8 mouse cellular contexts compared by ENCODE assay signal in genomic region chr1:181352043-181352366, GRCm38 (mm10). TPM values are rescaled to one million over a fixed set of nuclear protein-coding genes. Genes with fewer than 3 reads are reported as not detected.
DNase-seq lines count a peak whose midpoint lies in the region; ATAC-seq and TF ChIP-seq lines count a peak whose summit lies in the region.

No protein-coding gene starts in this region.

- peak overlapping the region; percentile 47 for H3K4me3 ChIP-seq in kidney, embryonic 14.5 days (ENCODE audit: low read length)
- H3K4me3 ChIP-seq in cortical plate, adult 2 months (ENCODE audit: insufficient read depth, low read length): peak overlapping the region; percentile 76
- peak overlapping the region; percentile 58 for H3K4me3 ChIP-seq in hindbrain, embryonic 12.5 days
- H3K4me3 ChIP-seq in midbrain, embryonic 12.5 days: peak overlapping the region; percentile 63

- no peaks in the 10 kb centered on the region for H3K36me3 ChIP-seq in kidney, embryonic 14.5 days (ENCODE audit: control insufficient read depth, insufficient read depth, low read length)
- no peaks in the 10 kb centered on the region for H3K36me3 ChIP-seq in hindbrain, embryonic 12.5 days
- no peaks in the 10 kb centered on the region for H3K36me3 ChIP-seq in midbrain, embryonic 12.5 days

- peaks cover 16% of the 10 kb centered on the region; the same call in 1 of the 2 replicates for H3K4me1 ChIP-seq in kidney, embryonic 14.5 days (ENCODE audit: control insufficient read depth, insufficient read depth, low read length)
- no peaks in the 10 kb centered on the region for H3K4me1 ChIP-seq in cortical plate, adult 2 months (ENCODE audit: control insufficient read depth, insufficient read depth, low read length)
- H3K4me1 ChIP-seq in hindbrain, embryonic 12.5 days: peaks cover 19% of the 10 kb centered on the region
- peaks cover 20% of the 10 kb centered on the region for H3K4me1 ChIP-seq in midbrain, embryonic 12.5 days

- H3K9ac ChIP-seq in kidney, embryonic 14.5 days (ENCODE audit: low read depth, low read length): peak overlapping the region; percentile 46
- H3K9ac ChIP-seq in hindbrain, embryonic 12.5 days: peak overlapping the region; percentile 62
- peak overlapping the region; percentile 64 for H3K9ac ChIP-seq in midbrain, embryonic 12.5 days (replicated peaks)

- TF ChIP-seq CTCF in cortical plate, adult 2 months (IDR thresholded peaks at IDR 0.05; ENCODE audit: extremely low read depth, insufficient read depth, low read length): no peak

- ATAC-seq in kidney, embryonic 14.5 days (ENCODE audit: low FRiP score, low TSS enrichment): no peak; the same call in 1 of the 2 replicates
- ATAC-seq in hindbrain, embryonic 12.5 days (ENCODE audit: low FRiP score): no peak; the same call in 1 of the 2 replicates
- no peak for ATAC-seq in midbrain, embryonic 12.5 days (ENCODE audit: low FRiP score, low read depth)

- peak overlapping the region; percentile 99 for H3K4me2 ChIP-seq in kidney, embryonic 14.5 days (replicated peaks; ENCODE audit: low read depth, low read length)
- peak overlapping the region; percentile 100 for H3K4me2 ChIP-seq in hindbrain, embryonic 12.5 days (replicated peaks)
- peak overlapping the region; percentile 99 for H3K4me2 ChIP-seq in midbrain, embryonic 12.5 days (replicated peaks)

- 13% methylated on average over 3 of the region's 3 CpGs for WGBS in kidney, embryonic 14.5 days
- 10% methylated on average over 3 of the region's 3 CpGs for WGBS in hindbrain, embryonic 12.5 days
- WGBS in midbrain, embryonic 12.5 days: 11% methylated on average over 3 of the region's 3 CpGs

- no peak overlapping the region for H3K27ac ChIP-seq in kidney, embryonic 14.5 days (ENCODE audit: low read depth, low read length)
- no peak overlapping the region for H3K27ac ChIP-seq in cortical plate, adult 2 months (ENCODE audit: insufficient read depth, low read length)
- H3K27ac ChIP-seq in hindbrain, embryonic 12.5 days: no peak overlapping the region
- no peak overlapping the region for H3K27ac ChIP-seq in midbrain, embryonic 12.5 days (replicated peaks)

- H3K9me3 ChIP-seq in kidney, embryonic 14.5 days (ENCODE audit: control insufficient read depth, low read length): no peaks in the 10 kb centered on the region
- no peaks in the 10 kb centered on the region for H3K9me3 ChIP-seq in hindbrain, embryonic 12.5 days (replicated peaks)
- no peaks in the 10 kb centered on the region for H3K9me3 ChIP-seq in midbrain, embryonic 12.5 days

- peaks cover 39% of the 10 kb centered on the region for H3K27me3 ChIP-seq in kidney, embryonic 14.5 days (ENCODE audit: control insufficient read depth, insufficient read depth, low read length)
- peaks cover 51% of the 10 kb centered on the region for H3K27me3 ChIP-seq in hindbrain, embryonic 12.5 days
- peaks cover 52% of the 10 kb centered on the region for H3K27me3 ChIP-seq in midbrain, embryonic 12.5 days

- no peak for DNase-seq in kidney, postnatal 25 days
- no peak for DNase-seq in right cerebral cortex, postnatal 4 days
- no peak for DNase-seq in adrenal gland, adult 2 months
- DNase-seq in thymus, postnatal 14 days: no peak

- no peak for TF ChIP-seq POLR2A in cortical plate, adult 2 months (IDR thresholded peaks at IDR 0.05; ENCODE audit: extremely low read depth, insufficient read depth, low read length)

RNA-seq across cellular contexts. Expression of gene Cnih3, which starts 0.4 kb away (rescaled TPM):
- 0.13 TPM in 1 of 2 replicates, not detected in the other for polyA plus RNA-seq in kidney, embryonic 14.5 days (2014; fragmentation: Nextera tagmentation; extraction: Ambion mirVana)
- polyA plus RNA-seq in cortical plate, adult 2 months (2012; rRNA removed): 53.0 and 57.0 TPM in 2 replicates
- polyA plus RNA-seq in hindbrain, embryonic 12.5 days (2016; fragmentation: Nextera tagmentation; extraction: Ambion mirVana): 2.6 and 5.1 TPM in 2 replicates
- polyA plus RNA-seq in midbrain, embryonic 12.5 days (2016; fragmentation: Nextera tagmentation; extraction: Ambion mirVana): 1.3 and 1.7 TPM in 2 replicates
- not detected for total RNA-seq in adrenal gland, adult 2 months (2021)
- polyA plus RNA-seq in adrenal gland, adult 2 months (2012; rRNA removed): 0.03 TPM in 1 of 2 replicates, not detected in the other
